Mouse (Mus musculus) CD4-positive, CD25-positive, alpha-beta regulatory T cell, adult 9 weeks (primary cell): ENCODE measurements around the gene Qpct. TPM values are rescaled to one million over a fixed set of nuclear protein-coding genes. Genes with fewer than 3 reads are reported as not detected.

Experiments used
- polyA plus RNA-seq: library from polyadenylated mRNA; unstranded; fragments of 100-300 nt; shearing (Covaris generic); gene quantifications from one replicate; pipeline ENCODE4 v1.2.1, GENCODE M21; 2017

The Qpct gene
- 2.4 TPM for polyA plus RNA-seq

DNA sequence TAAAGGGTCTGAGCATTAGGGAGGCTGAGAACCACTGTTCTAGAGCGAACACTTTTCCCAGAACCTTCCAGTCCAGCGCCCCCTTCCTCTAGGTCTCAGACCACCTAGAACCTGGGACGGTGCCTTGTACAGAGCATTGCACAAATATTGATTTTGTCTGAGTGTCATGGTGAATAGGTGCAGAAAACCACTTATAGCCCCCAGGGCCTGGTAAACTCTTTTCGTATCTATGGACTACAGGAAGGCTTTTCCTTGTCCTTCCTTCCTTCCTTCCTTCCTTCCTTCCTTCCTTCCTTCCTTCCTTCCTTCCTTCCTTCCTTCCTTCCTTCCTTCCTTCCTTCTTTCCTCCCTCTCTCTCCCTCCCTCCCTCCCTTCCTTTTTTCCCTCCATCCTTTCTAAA, at the start of gene Qpct:
TSS of gene Qpct (plus strand) at position 301 of the 400 bp plus-strand sequence.

GRCm38 (mm10) chr17:79020208-79020983, 31.3 kb upstream of the Qpct start, which contains the start of gene Prkd3:
Gene Prkd3 (minus strand): TSS chr17:79020816.

Other genes with a start within 250 kb of the Qpct start
- gene Heatr5b, start 216.5 kb upstream of the Qpct start, polyA plus RNA-seq, result 32.5 TPM
- 102 TPM for gene Gpatch11, start 216.3 kb upstream of the Qpct start, polyA plus RNA-seq
- 28.4 TPM for gene Eif2ak2, start 169.3 kb upstream of the Qpct start, polyA plus RNA-seq
- 0.40 TPM for gene Sult6b1, start 144.9 kb upstream of the Qpct start, polyA plus RNA-seq
- gene Cebpzos, start 135.4 kb upstream of the Qpct start, polyA plus RNA-seq, result 67.2 TPM
- gene Cebpz, start 114.8 kb upstream of the Qpct start, polyA plus RNA-seq, result 132 TPM
- gene Ndufaf7, start 114.8 kb upstream of the Qpct start, polyA plus RNA-seq, result 50.1 TPM
- 19.8 TPM for gene Prkd3, start 31.1 kb upstream of the Qpct start, polyA plus RNA-seq